Mouse (Mus musculus): Measurements from ENCODE around the gene Chpt1. TPM values are rescaled to one million over a fixed set of nuclear protein-coding genes. Genes with fewer than 3 reads are reported as not detected.

Chpt1 gene
- polyA plus RNA-seq, 1 experiment from 2014 or later, result 27.9 TPM

Other genes starting within 250 kb of the Chpt1 start
- 0.64 and 0.88 TPM in 2 replicates for gene Dram1, start 125.0 kb downstream of the Chpt1 start, polyA plus RNA-seq (2016; fragmentation: Nextera tagmentation; extraction: Ambion mirVana)
- gene Gnptab, start 124.9 kb downstream of the Chpt1 start, polyA plus RNA-seq (2016; fragmentation: Nextera tagmentation; extraction: Ambion mirVana), result 13.1 TPM in 2 replicates
- 0.33 and 0.34 TPM in 2 replicates for gene Sycp3, start 44.5 kb downstream of the Chpt1 start, polyA plus RNA-seq (2016; fragmentation: Nextera tagmentation; extraction: Ambion mirVana)
- gene Mybpc1, start 101.1 kb upstream of the Chpt1 start, polyA plus RNA-seq (2016; fragmentation: Nextera tagmentation; extraction: Ambion mirVana), result 7.5 and 10.9 TPM in 2 replicates
- 0.19 TPM in 1 of 2 replicates, not detected in the other for gene Spic, start 180.9 kb upstream of the Chpt1 start, polyA plus RNA-seq (2016; fragmentation: Nextera tagmentation; extraction: Ambion mirVana)
- gene Arl1, start 226.8 kb upstream of the Chpt1 start, polyA plus RNA-seq (2016; fragmentation: Nextera tagmentation; extraction: Ambion mirVana), result 173 and 187 TPM in 2 replicates